Mouse (Mus musculus) left cerebral cortex, postnatal 14 days (tissue): Measurements from ENCODE around the gene Cygb. TPM values are rescaled to one million over a fixed set of nuclear protein-coding genes. Genes with fewer than 3 reads are reported as not detected.

Source experiments
- DNase-seq, 2 experiments: peaks; one replicate each; pipeline ENCODE4 v3.0.0; 2021 to 2022; ENCODE audit warnings: low spot score in 2 of 2, mixed read lengths in 1 of 2
- intact Hi-C: fragments of 180-260 bp; cut with DNase I; formaldehyde crosslinking; loops from one replicate; pipeline ENCODE4 v1.15.1; 2025
- total RNA-seq, 2 experiments: library from RNA; stranded (reverse); gene quantifications; 2 replicates each; pipeline ENCODE4 v1.2.3; 2021

Gene Cygb
- total RNA-seq, 2 experiments from 2014 or later, result 26.7 to 34.7 TPM

GRCm38 (mm10) chr11:116601166-116601565 is 52.9 kb downstream of the Cygb start:
- intact Hi-C loops, result no loop called here
- no peak for DNase-seq

- intact Hi-C loops, result no loop called here
- DNase-seq, result no peak
Measured at GRCm38 (mm10) chr11:116599230-116599629, 54.9 kb downstream of the Cygb start.

- DNase-seq, result no peak
- intact Hi-C loops, result no loop called here
Measured at GRCm38 (mm10) chr11:116598193-116598592, 55.9 kb downstream of the Cygb start.

GRCm38 (mm10) chr11:116596766-116597165 is 57.3 kb downstream of the Cygb start:
- DNase-seq, result no peak
- intact Hi-C loops, result no loop called here

Other genes with a start within 250 kb of the Cygb start
- gene Rnf157, start 241.3 kb downstream of the Cygb start, total RNA-seq, result 100 to 1,000 TPM; 228 to 235 TPM
- 10 to 100 TPM; 30.1 to 32.0 TPM for gene Ubald2, start 220.2 kb downstream of the Cygb start, total RNA-seq
- gene Qrich2, start 188.1 kb downstream of the Cygb start, total RNA-seq, result not detected
- gene Prpsap1, start 160.1 kb downstream of the Cygb start, total RNA-seq, result 10 to 100 TPM; 70.6 to 82.9 TPM
- gene Sphk1, start 123.4 kb downstream of the Cygb start, total RNA-seq, result 1 to 10 TPM; 4.7 to 5.9 TPM
- 100 to 1,000 TPM; 134 to 139 TPM for gene Ube2o, start 72.9 kb downstream of the Cygb start, total RNA-seq
- under 1 TPM; 0.34 to 0.35 TPM for gene Aanat, start 67.9 kb downstream of the Cygb start, total RNA-seq
- 1 to 10 TPM; 1.5 to 1.9 TPM for gene Rhbdf2, start 27.3 kb downstream of the Cygb start, total RNA-seq
- 1 to 10 TPM; 2.8 to 3.0 TPM for gene Prcd, start 779 bp downstream of the Cygb start, total RNA-seq
- not detected for gene St6galnac1, start 121.2 kb upstream of the Cygb start, total RNA-seq
- 10 to 100 TPM; 14.9 to 15.9 TPM for gene Mxra7, start 173.7 kb upstream of the Cygb start, total RNA-seq
- gene Mettl23, start 189.0 kb upstream of the Cygb start, total RNA-seq, result 10 to 100 TPM; 25.8 to 28.4 TPM
- 10 to 100 TPM; 25.4 to 30.2 TPM for gene Jmjd6, start 189.1 kb upstream of the Cygb start, total RNA-seq
- gene Mfsd11, start 198.1 kb upstream of the Cygb start, total RNA-seq, result 10 to 100 TPM; 36.9 to 45.9 TPM
- gene Srsf2, start 198.8 kb upstream of the Cygb start, total RNA-seq, result 100 to 1,000 TPM; 161 to 168 TPM